Mouse (Mus musculus): Measurements from ENCODE around the gene Mylip. TPM values are rescaled to one million over a fixed set of nuclear protein-coding genes. Genes with fewer than 3 reads are reported as not detected.

Gene Mylip
- polyA plus RNA-seq, 1 experiment from 2014 or later = 28.1 TPM

- no peak overlapping the region for H3K4me3 ChIP-seq
- no peak overlapping the region for H3K27ac ChIP-seq
- no peak overlapping the region for H3K9ac ChIP-seq
- H3K4me2 ChIP-seq (replicated peaks) = no peak overlapping the region
- H3K4me1 ChIP-seq = peaks cover 12% of the 10 kb centered on the region
- no peaks in the 10 kb centered on the region for H3K9me3 ChIP-seq
- no peak for ATAC-seq (ENCODE audit: low FRiP score, low read depth)
- WGBS = 80% methylated on average over 14 of the region's 14 CpGs
- no peaks in the 10 kb centered on the region for H3K27me3 ChIP-seq
- H3K36me3 ChIP-seq = no peaks in the 10 kb centered on the region
Measured at GRCm38 (mm10) chr13:45461370-45461958, 71.9 kb downstream of the Mylip start.

Other genes with a start within 250 kb of the Mylip start
- gene Gmpr, start 117.7 kb downstream of the Mylip start, polyA plus RNA-seq (2015; fragmentation: Nextera tagmentation; extraction: Ambion mirVana) = 24.9 and 27.5 TPM in 2 replicates